Mouse (Mus musculus) lung, embryonic 14.5 days (tissue): Measurements from ENCODE around the gene Naif1. TPM values are rescaled to one million over a fixed set of nuclear protein-coding genes. Genes with fewer than 3 reads are reported as not detected.
"Not testable (repeated sequence)": the region's sequence is repeated elsewhere in the genome, so short reads cannot be mapped to it uniquely, and the experiment has no call there.

Source experiments
- ATAC-seq: fragments of 200-750 bp; cut with Nextera tagmentation; 2 replicates; pipeline ENCODE4 v1.8.0; 2017; ENCODE audit warnings: mild to moderate bottlenecking, moderate TSS enrichment, moderate library complexity; ENCODE audit not compliant: insufficient read depth
- DNase-seq: peaks from one replicate; pipeline ENCODE4 v3.0.0-alpha.2; 2015
- H3K27ac ChIP-seq: fragments of 300-500 bp; sonication (generic); 2 replicates; pipeline ENCODE4 v1.5.1; 2014; ENCODE audit warnings: low read depth, mild to moderate bottlenecking, moderate library complexity
- H3K27me3 ChIP-seq: fragments of 300-500 bp; sonication (generic); 2 replicates; pipeline ENCODE4 v1.6.1; 2014; ENCODE audit warnings: low read length, control low read depth; ENCODE audit not compliant: insufficient read depth
- H3K36me3 ChIP-seq: fragments of 300-500 bp; sonication (generic); 2 replicates; pipeline ENCODE4 v1.6.1; 2014; ENCODE audit warnings: control low read depth; ENCODE audit not compliant: insufficient read depth
- H3K4me1 ChIP-seq: fragments of 300-500 bp; sonication (generic); 2 replicates; pipeline ENCODE4 v1.6.1; 2014; ENCODE audit warnings: antibody characterized with exemption, control low read depth; ENCODE audit not compliant: insufficient read depth
- H3K4me2 ChIP-seq: fragments of 300-500 bp; sonication (generic); 2 replicates; pipeline ENCODE4 v1.6.1; 2014; ENCODE audit warnings: mild to moderate bottlenecking
- H3K4me3 ChIP-seq: fragments of 300-500 bp; sonication (generic); 2 replicates; pipeline ENCODE4 v1.5.1; 2014; ENCODE audit warnings: low read depth, low read length
- H3K9ac ChIP-seq: fragments of 300-500 bp; sonication (generic); 2 replicates; pipeline ENCODE4 v1.6.1; 2014
- H3K9me3 ChIP-seq: fragments of 300-500 bp; sonication (generic); 2 replicates; pipeline ENCODE4 v1.6.1; 2016; ENCODE audit warnings: low read depth, low read length, control low read depth
- CTCF ChIP-seq: IDR thresholded peaks from 2 replicates; pipeline ENCODE4 v1.5.1; 2016; ENCODE audit warnings: antibody characterized with exemption, low read depth
- WGBS: fragments of 180-500 bp; shearing (Covaris S2); extraction: QIAGEN DNeasy Blood & Tissue Kit; methylation state at CpG from one replicate; pipeline ENCODE4 v1.1.7; 2014; 5-methylcytosine and 5-hydroxymethylcytosine counted together
- polyA plus RNA-seq: library from polyadenylated mRNA; unstranded; fragments of >200 nt; fragmentation: Nextera tagmentation; extraction: Ambion mirVana; gene quantifications from 2 replicates; pipeline ENCODE4 v1.2.1, GENCODE M21; 2014

Gene Naif1
- polyA plus RNA-seq, 1 experiment from 2014 or later: 6.5 TPM

GRCm38 (mm10) chr2:32482351-32482750, 32.1 kb downstream of the Naif1 start:
- ATAC-seq (no peak), DNase-seq (no peak)
- H3K36me3 ChIP-seq: no peaks in the 10 kb centered on the region
- WGBS: 88% methylated on average over 8 of the region's 8 CpGs
- no peak overlapping the region for H3K9ac ChIP-seq
- no peaks in the 10 kb centered on the region for H3K9me3 ChIP-seq
- no peak for TF ChIP-seq CTCF
- H3K4me3 ChIP-seq: no peak overlapping the region
- H3K27me3 ChIP-seq: no peaks in the 10 kb centered on the region
- H3K4me2 ChIP-seq: no peak overlapping the region
- H3K4me1 ChIP-seq: no peaks in the 10 kb centered on the region
- no peak overlapping the region for H3K27ac ChIP-seq

GRCm38 (mm10) chr2:32483179-32483875, 33.1 kb downstream of the Naif1 start:
- DNase-seq (no peak), ATAC-seq (no peak)
- no peak overlapping the region for H3K27ac ChIP-seq
- H3K4me2 ChIP-seq: no peak overlapping the region
- no peak overlapping the region for H3K9ac ChIP-seq
- WGBS: 68% methylated on average over 9 of the region's 9 CpGs
- no peaks in the 10 kb centered on the region for H3K36me3 ChIP-seq
- H3K27me3 ChIP-seq: no peaks in the 10 kb centered on the region
- H3K4me1 ChIP-seq: no peaks in the 10 kb centered on the region
- H3K4me3 ChIP-seq: no peak overlapping the region
- peak; percentile 42 for TF ChIP-seq CTCF
- H3K9me3 ChIP-seq: no peaks in the 10 kb centered on the region

GRCm38 (mm10) chr2:32484933-32485332, 34.7 kb downstream of the Naif1 start:
- no peak overlapping the region for H3K27ac ChIP-seq
- 69% methylated on average over 6 of the region's 6 CpGs for WGBS

GRCm38 (mm10) chr2:32485751-32486150, 35.5 kb downstream of the Naif1 start:
- H3K9ac ChIP-seq: no peak overlapping the region
- no peak for ATAC-seq
- WGBS: 65% methylated on average over 4 of the region's 4 CpGs

More at GRCm38 (mm10) chr2:32484933-32485332, 34.7 kb downstream of the Naif1 start:
- H3K4me1 ChIP-seq: no peaks in the 10 kb centered on the region
- H3K4me3 ChIP-seq: no peak overlapping the region
- H3K36me3 ChIP-seq: no peaks in the 10 kb centered on the region
- TF ChIP-seq CTCF: no peak
- ATAC-seq: no peak
- no peaks in the 10 kb centered on the region for H3K9me3 ChIP-seq
- no peaks in the 10 kb centered on the region for H3K27me3 ChIP-seq
- DNase-seq: no peak
- no peak overlapping the region for H3K4me2 ChIP-seq
- H3K9ac ChIP-seq: no peak overlapping the region

GRCm38 (mm10) chr2:32486155-32486554, 35.9 kb downstream of the Naif1 start:
- DNase-seq: no peak
- H3K9me3 ChIP-seq: no peaks in the 10 kb centered on the region
- no peak overlapping the region for H3K9ac ChIP-seq
- 83% methylated on average over 9 of the region's 9 CpGs for WGBS
- TF ChIP-seq CTCF: no peak
- H3K4me3 ChIP-seq: no peak overlapping the region
- no peak overlapping the region for H3K27ac ChIP-seq
- no peak for ATAC-seq
- H3K27me3 ChIP-seq: no peaks in the 10 kb centered on the region
- H3K4me2 ChIP-seq: no peak overlapping the region
- no peaks in the 10 kb centered on the region for H3K4me1 ChIP-seq
- no peaks in the 10 kb centered on the region for H3K36me3 ChIP-seq

More at GRCm38 (mm10) chr2:32485751-32486150, 35.5 kb downstream of the Naif1 start:
- no peak overlapping the region for H3K27ac ChIP-seq
- no peaks in the 10 kb centered on the region for H3K9me3 ChIP-seq
- no peaks in the 10 kb centered on the region for H3K4me1 ChIP-seq
- H3K27me3 ChIP-seq: no peaks in the 10 kb centered on the region
- H3K4me3 ChIP-seq: no peak overlapping the region
- DNase-seq: no peak
- TF ChIP-seq CTCF: no peak
- no peak overlapping the region for H3K4me2 ChIP-seq
- no peaks in the 10 kb centered on the region for H3K36me3 ChIP-seq

- TF ChIP-seq CTCF: peak; percentile 89
- no peaks in the 10 kb centered on the region for H3K36me3 ChIP-seq
- H3K9ac ChIP-seq: no peak overlapping the region
- H3K4me1 ChIP-seq: no peaks in the 10 kb centered on the region
- ATAC-seq (peak; percentile 27; the same call in 1 of the 2 replicates), DNase-seq (peak; percentile 97)
- H3K4me3 ChIP-seq: no peak overlapping the region
- no peaks in the 10 kb centered on the region for H3K9me3 ChIP-seq
- 3% methylated on average over 6 of the region's 6 CpGs for WGBS
- no peaks in the 10 kb centered on the region for H3K27me3 ChIP-seq
- H3K4me2 ChIP-seq: no peak overlapping the region
- no peak overlapping the region for H3K27ac ChIP-seq
Observed at GRCm38 (mm10) chr2:32487124-32487623, 36.9 kb downstream of the Naif1 start.

- ATAC-seq (peak; percentile 50; the same call in 1 of the 2 replicates), DNase-seq (peak; percentile 96)
- Histone ChIP-seq H3K36me3 (no peaks in the 10 kb centered on the region), H3K4me2 (no peak overlapping the region), H3K4me1 (no peaks in the 10 kb centered on the region), H3K9me3 (no peaks in the 10 kb centered on the region), H3K4me3 (no peak overlapping the region), H3K27ac (no peak overlapping the region), H3K27me3 (no peaks in the 10 kb centered on the region), H3K9ac (no peak overlapping the region)
- WGBS: 1% methylated on average over 5 of the region's 5 CpGs
- TF ChIP-seq CTCF: peak; percentile 93
Observed at GRCm38 (mm10) chr2:32488679-32489078, 38.4 kb downstream of the Naif1 start.

GRCm38 (mm10) chr2:32490730-32491129, 40.5 kb downstream of the Naif1 start:
- H3K4me1 ChIP-seq, H3K27ac ChIP-seq, H3K27me3 ChIP-seq, H3K9ac ChIP-seq, ATAC-seq, H3K36me3 ChIP-seq, H3K4me2 ChIP-seq, DNase-seq, H3K4me3 ChIP-seq, H3K9me3 ChIP-seq: not testable (repeated sequence)
